Mouse (Mus musculus) ES-Bruce4 (cell line): ENCODE measurements around the gene Olfr786. TPM values are rescaled to one million over a fixed set of nuclear protein-coding genes. Genes with fewer than 3 reads are reported as not detected.

ENCODE experiments used
- H3K27ac ChIP-seq: 2 replicates; pipeline ENCODE4 v1.5.1; 2012; ENCODE audit warnings: low read length, inconsistent platforms; ENCODE audit not compliant: insufficient read depth
- H3K27me3 ChIP-seq: 2 replicates; pipeline ENCODE4 v1.6.1; 2012; ENCODE audit warnings: mild to moderate bottlenecking, low read length, inconsistent platforms; ENCODE audit not compliant: control insufficient read depth, poor library complexity, insufficient read depth, severe bottlenecking
- H3K36me3 ChIP-seq: 2 replicates; pipeline ENCODE4 v1.6.1; 2012; ENCODE audit warnings: inconsistent platforms, mild to moderate bottlenecking, low read length, moderate library complexity; ENCODE audit not compliant: control insufficient read depth, poor library complexity, insufficient read depth, severe bottlenecking
- H3K4me1 ChIP-seq: one replicate; pipeline ENCODE4 v1.8.1; 2011; ENCODE audit warnings: low read length; ENCODE audit not compliant: control insufficient read depth, insufficient read depth
- H3K4me3 ChIP-seq: 2 replicates; pipeline ENCODE4 v1.5.1; 2011; ENCODE audit warnings: low read depth, mild to moderate bottlenecking, low read length
- H3K9ac ChIP-seq: 2 replicates; pipeline ENCODE4 v1.6.1; 2012; ENCODE audit warnings: low read depth, mild to moderate bottlenecking, inconsistent platforms; ENCODE audit not compliant: poor library complexity, severe bottlenecking
- H3K9me3 ChIP-seq: replicated peaks from 2 replicates; pipeline ENCODE4 v1.6.1; 2012; ENCODE audit warnings: mild to moderate bottlenecking, low read length, inconsistent platforms; ENCODE audit not compliant: control insufficient read depth, poor library complexity, insufficient read depth, severe bottlenecking
- CTCF ChIP-seq: IDR thresholded peaks from one replicate; pipeline ENCODE4 v1.8.1; 2011; ENCODE audit warnings: low read depth, low read length
- EP300 ChIP-seq: IDR thresholded peaks from 2 replicates; pipeline ENCODE4 v1.6.1; 2011; ENCODE audit warnings: low read depth, low read length; ENCODE audit not compliant: insufficient read depth
- POLR2A ChIP-seq: IDR thresholded peaks from one replicate; pipeline ENCODE4 v1.8.1; 2011; ENCODE audit warnings: low read length; ENCODE audit not compliant: insufficient read depth
- polyA plus RNA-seq: library from polyadenylated mRNA; stranded (reverse); fragments of >200 nt; gene quantifications from 2 replicates; pipeline ENCODE4 v1.2.4, GENCODE M21; 2011; ENCODE audit warnings: low read depth; ENCODE audit not compliant: missing spikeins, insufficient read depth, insufficient read length

Gene Olfr786
- polyA plus RNA-seq, 1 experiment = not detected

- no peak overlapping the region for H3K27ac ChIP-seq
- H3K27me3 ChIP-seq = no peaks in the 10 kb centered on the region
- H3K4me3 ChIP-seq = no peak overlapping the region
- H3K9ac ChIP-seq = no peak overlapping the region
- TF ChIP-seq CTCF = no peak
- no peak for TF ChIP-seq POLR2A
- no peak for TF ChIP-seq EP300
- no peaks in the 10 kb centered on the region for H3K9me3 ChIP-seq
- H3K4me1 ChIP-seq = no peaks in the 10 kb centered on the region
- H3K36me3 ChIP-seq = no peaks in the 10 kb centered on the region
Observed at GRCm38 (mm10) chr10:129473256-129473655, 46.1 kb downstream of the Olfr786 start.

GRCm38 (mm10) chr10:129473723-129474122 is 46.6 kb downstream of the Olfr786 start:
- Histone ChIP-seq H3K4me1 (no peaks in the 10 kb centered on the region), H3K36me3 (no peaks in the 10 kb centered on the region), H3K27ac (no peak overlapping the region), H3K9ac (no peak overlapping the region), H3K4me3 (no peak overlapping the region), H3K9me3 (no peaks in the 10 kb centered on the region), H3K27me3 (no peaks in the 10 kb centered on the region)
- no peak for TF ChIP-seq EP300
- no peak for TF ChIP-seq CTCF
- TF ChIP-seq POLR2A = no peak

- no peaks in the 10 kb centered on the region for H3K27me3 ChIP-seq
- no peaks in the 10 kb centered on the region for H3K4me1 ChIP-seq
- TF ChIP-seq CTCF = no peak
- no peak for TF ChIP-seq EP300
- no peak for TF ChIP-seq POLR2A
- no peaks in the 10 kb centered on the region for H3K36me3 ChIP-seq
- no peaks in the 10 kb centered on the region for H3K9me3 ChIP-seq
- no peak within 1 kb of the TSS for H3K9ac ChIP-seq
- H3K27ac ChIP-seq = no peak within 1 kb of the TSS
- H3K4me3 ChIP-seq = no peak within 1 kb of the TSS
Observed at GRCm38 (mm10) chr10:129484452-129484851, 57.3 kb downstream of the Olfr786 start, which contains the start of gene Olfr789. Gene Olfr789, plus strand, starts transcription at chr10:129484752.

Other genes starting within 250 kb of the Olfr786 start
- gene Olfr772, start 249.4 kb upstream of the Olfr786 start, polyA plus RNA-seq = not detected in 2 replicates
- gene Olfr773, start 239.9 kb upstream of the Olfr786 start, polyA plus RNA-seq = not detected in 2 replicates
- not detected in 2 replicates for gene Olfr774, start 191.1 kb upstream of the Olfr786 start, polyA plus RNA-seq
- gene Olfr775, start 178.9 kb upstream of the Olfr786 start, polyA plus RNA-seq = not detected in 2 replicates
- gene Olfr776, start 168.2 kb upstream of the Olfr786 start, polyA plus RNA-seq = not detected in 2 replicates
- gene Olfr777, start 155.8 kb upstream of the Olfr786 start, polyA plus RNA-seq = not detected in 2 replicates
- gene Olfr780, start 109.2 kb upstream of the Olfr786 start, polyA plus RNA-seq = not detected in 2 replicates
- gene Olfr781, start 98.5 kb upstream of the Olfr786 start, polyA plus RNA-seq = not detected in 2 replicates
- gene Olfr782, start 78.5 kb upstream of the Olfr786 start, polyA plus RNA-seq = not detected in 2 replicates
- not detected in 2 replicates for gene Olfr784, start 43.2 kb upstream of the Olfr786 start, polyA plus RNA-seq
- not detected in 2 replicates for gene Olfr785, start 21.9 kb upstream of the Olfr786 start, polyA plus RNA-seq
- gene Olfr787, start 34.6 kb downstream of the Olfr786 start, polyA plus RNA-seq = 0.14 TPM in 1 of 2 replicates, not detected in the other
- gene Olfr788, start 43.7 kb downstream of the Olfr786 start, polyA plus RNA-seq = not detected in 2 replicates
- not detected in 2 replicates for gene Olfr789, start 57.4 kb downstream of the Olfr786 start, polyA plus RNA-seq
- gene Olfr790, start 71.2 kb downstream of the Olfr786 start, polyA plus RNA-seq = not detected in 2 replicates
- gene Olfr791, start 94.5 kb downstream of the Olfr786 start, polyA plus RNA-seq = not detected in 2 replicates
- gene Olfr792, start 111.9 kb downstream of the Olfr786 start, polyA plus RNA-seq = not detected in 2 replicates
- gene Olfr794, start 140.3 kb downstream of the Olfr786 start, polyA plus RNA-seq = 0.29 TPM in 1 of 2 replicates, not detected in the other
- gene Olfr796, start 185.3 kb downstream of the Olfr786 start, polyA plus RNA-seq = 0.24 TPM in 1 of 2 replicates, not detected in the other
- not detected in 2 replicates for gene Olfr798, start 200.6 kb downstream of the Olfr786 start, polyA plus RNA-seq
- gene Olfr799, start 210.2 kb downstream of the Olfr786 start, polyA plus RNA-seq = not detected in 2 replicates
- not detected in 2 replicates for gene Olfr800, start 230.4 kb downstream of the Olfr786 start, polyA plus RNA-seq
- not detected in 2 replicates for gene Olfr801, start 246.6 kb downstream of the Olfr786 start, polyA plus RNA-seq